Mouse (Mus musculus): Measurements from ENCODE around the gene Ano9. TPM values are rescaled to one million over a fixed set of nuclear protein-coding genes. Genes with fewer than 3 reads are reported as not detected.

Gene Ano9
- polyA plus RNA-seq, 1 experiment: not detected

GRCm38 (mm10) chr7:141060426-141061242, 57.0 kb downstream of the Ano9 start, which contains the start of gene B4galnt4:
Gene B4galnt4 (plus strand): TSS chr7:141061104.
- Histone ChIP-seq H3K36me3 (ENCODE audit: control insufficient read depth, insufficient read depth) (no peaks in the 10 kb centered on the region), H3ac (ENCODE audit: control insufficient read depth, insufficient read length) (peak within 1 kb of the TSS; percentile 45), H3K79me2 (ENCODE audit: control insufficient read depth, insufficient read depth) (no peaks in the 10 kb centered on the region), H3K27me3 (ENCODE audit: control insufficient read depth, insufficient read depth, insufficient read length) (peaks cover 7% of the 10 kb centered on the region), H3K4me2 (ENCODE audit: low read depth) (peak within 1 kb of the TSS; percentile 72), H3K4me3 (peak within 1 kb of the TSS; percentile 5)
- TF ChIP-seq SRF (IDR thresholded peaks at IDR 0.05; ENCODE audit: control insufficient read depth, insufficient read length, low read depth) (no peak), MYOD1 (IDR thresholded peaks at IDR 0.05; ENCODE audit: control insufficient read depth in 1 of 3, insufficient read length in 2 of 3, low read depth in 2 of 3) (peak in 1 of 3 experiments; percentile 2)

GRCm38 (mm10) chr7:141059929-141060328, 57.7 kb downstream of the Ano9 start:
- Histone ChIP-seq H3K4me3 (peak overlapping the region; percentile 5), H3K27me3 (ENCODE audit: control insufficient read depth, insufficient read depth, insufficient read length) (peaks cover 7% of the 10 kb centered on the region), H3K79me2 (ENCODE audit: control insufficient read depth, insufficient read depth) (no peaks in the 10 kb centered on the region), H3ac (ENCODE audit: control insufficient read depth, insufficient read length) (no peak overlapping the region), H3K36me3 (ENCODE audit: control insufficient read depth, insufficient read depth) (no peaks in the 10 kb centered on the region), H3K4me2 (ENCODE audit: low read depth) (no peak overlapping the region)
- TF ChIP-seq E2F4 (IDR thresholded peaks at IDR 0.05; ENCODE audit: insufficient read depth) (no peak), MAX (IDR thresholded peaks at IDR 0.05; ENCODE audit: low read depth) (no peak), TCF12 (IDR thresholded peaks at IDR 0.05; ENCODE audit: insufficient read depth, poor library complexity, severe bottlenecking) (no peak), POLR2AphosphoS2 (IDR thresholded peaks at IDR 0.05; ENCODE audit: insufficient read length, low read depth) (no peak), POLR2A (IDR thresholded peaks at IDR 0.05; ENCODE audit: insufficient read length, low read depth) (no peak), MYOG (IDR thresholded peaks at IDR 0.05; ENCODE audit: control insufficient read depth in 1 of 3, insufficient read depth in 1 of 3, insufficient read length in 2 of 3, low read depth in 2 of 3) (no peak), USF1 (IDR thresholded peaks at IDR 0.05; ENCODE audit: low read depth) (no peak), CEBPB (IDR thresholded peaks at IDR 0.05; ENCODE audit: insufficient read depth, poor library complexity, severe bottlenecking) (no peak), REST (IDR thresholded peaks at IDR 0.05; ENCODE audit: insufficient read depth, insufficient read length) (no peak), TCF3 (IDR thresholded peaks at IDR 0.05; ENCODE audit: insufficient read length, low read depth) (no peak), SRF (IDR thresholded peaks at IDR 0.05; ENCODE audit: control insufficient read depth, insufficient read length, low read depth) (no peak), MYOD1 (IDR thresholded peaks at IDR 0.05; ENCODE audit: control insufficient read depth in 1 of 3, insufficient read length in 2 of 3, low read depth in 2 of 3) (no peak)

DNA sequence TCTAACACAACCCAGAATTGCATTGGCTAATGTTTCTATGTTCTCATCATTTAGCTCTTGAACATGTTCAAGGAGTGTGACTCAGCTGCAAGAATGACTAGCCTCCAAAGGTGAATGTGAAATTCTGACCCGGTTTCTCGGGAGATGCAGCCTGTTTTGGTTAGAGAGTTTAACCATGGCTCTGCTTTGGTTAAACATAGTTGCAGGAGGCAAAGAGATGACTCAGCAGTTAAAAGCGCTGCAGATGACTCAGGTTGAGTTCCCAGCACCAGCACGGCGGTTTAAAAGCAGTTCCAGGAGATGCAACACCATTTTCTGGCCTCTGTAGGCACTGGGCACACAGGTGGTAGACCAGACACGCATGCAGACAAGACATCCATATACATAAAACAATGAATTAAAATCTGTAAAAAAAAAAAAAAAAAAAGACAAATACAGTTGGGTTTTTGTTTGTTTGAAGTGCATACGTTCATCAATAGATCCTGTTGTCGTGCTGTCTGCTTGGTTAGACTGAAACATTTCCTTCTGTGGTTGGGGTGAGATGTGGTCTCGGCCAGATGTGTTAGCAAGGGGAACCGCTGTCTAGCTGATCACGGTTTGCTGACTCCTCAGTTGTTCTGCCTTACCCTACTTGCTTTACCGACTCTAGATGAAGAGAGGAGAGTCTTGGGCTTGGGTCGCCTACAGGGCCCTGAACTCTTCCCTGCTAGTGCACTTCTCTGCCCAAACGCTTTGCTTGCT, 58.8 kb downstream of the Ano9 start:
- no peak overlapping the region for H3ac ChIP-seq (ENCODE audit: control insufficient read depth, insufficient read length)
- H3K36me3 ChIP-seq (ENCODE audit: control insufficient read depth, insufficient read depth): no peaks in the 10 kb centered on the region
- no peaks in the 10 kb centered on the region for H3K79me2 ChIP-seq (ENCODE audit: control insufficient read depth, insufficient read depth)
- H3K4me3 ChIP-seq: no peak overlapping the region
- H3K4me2 ChIP-seq (ENCODE audit: low read depth): no peak overlapping the region
- H3K27me3 ChIP-seq (ENCODE audit: control insufficient read depth, insufficient read depth, insufficient read length): peaks cover 7% of the 10 kb centered on the region
- TF ChIP-seq E2F4 (IDR thresholded peaks at IDR 0.05; ENCODE audit: insufficient read depth) (no peak), USF1 (IDR thresholded peaks at IDR 0.05; ENCODE audit: low read depth) (no peak), MYOD1 (IDR thresholded peaks at IDR 0.05; ENCODE audit: control insufficient read depth in 1 of 3, insufficient read length in 2 of 3, low read depth in 2 of 3) (no peak)

- Histone ChIP-seq H3K79me2 (ENCODE audit: control insufficient read depth, insufficient read depth) (no peaks in the 10 kb centered on the region), H3K27me3 (ENCODE audit: control insufficient read depth, insufficient read depth, insufficient read length) (peaks cover 7% of the 10 kb centered on the region), H3K4me3 (no peak overlapping the region), H3ac (ENCODE audit: control insufficient read depth, insufficient read length) (no peak overlapping the region), H3K36me3 (ENCODE audit: control insufficient read depth, insufficient read depth) (no peaks in the 10 kb centered on the region), H3K4me2 (ENCODE audit: low read depth) (no peak overlapping the region)
- TF ChIP-seq TCF3 (IDR thresholded peaks at IDR 0.05; ENCODE audit: insufficient read length, low read depth): no peak
- no peak for TF ChIP-seq POLR2A (IDR thresholded peaks at IDR 0.05; ENCODE audit: insufficient read length, low read depth)
- no peak for TF ChIP-seq TCF12 (IDR thresholded peaks at IDR 0.05; ENCODE audit: insufficient read depth, poor library complexity, severe bottlenecking)
- no peak for TF ChIP-seq SRF (IDR thresholded peaks at IDR 0.05; ENCODE audit: control insufficient read depth, insufficient read length, low read depth)
- no peak for TF ChIP-seq MAX (IDR thresholded peaks at IDR 0.05; ENCODE audit: low read depth)
- TF ChIP-seq E2F4 (IDR thresholded peaks at IDR 0.05; ENCODE audit: insufficient read depth): no peak
- TF ChIP-seq REST (IDR thresholded peaks at IDR 0.05; ENCODE audit: insufficient read depth, insufficient read length): no peak
- TF ChIP-seq POLR2AphosphoS2 (IDR thresholded peaks at IDR 0.05; ENCODE audit: insufficient read length, low read depth): no peak
- no peak for TF ChIP-seq MYOG (IDR thresholded peaks at IDR 0.05; ENCODE audit: control insufficient read depth in 1 of 3, insufficient read depth in 1 of 3, insufficient read length in 2 of 3, low read depth in 2 of 3)
- no peak for TF ChIP-seq MYOD1 (IDR thresholded peaks at IDR 0.05; ENCODE audit: control insufficient read depth in 1 of 3, insufficient read length in 2 of 3, low read depth in 2 of 3)
- no peak for TF ChIP-seq USF1 (IDR thresholded peaks at IDR 0.05; ENCODE audit: low read depth)
- no peak for TF ChIP-seq CEBPB (IDR thresholded peaks at IDR 0.05; ENCODE audit: insufficient read depth, poor library complexity, severe bottlenecking)
Observed at GRCm38 (mm10) chr7:141057541-141057940, 60.1 kb downstream of the Ano9 start.

DNA sequence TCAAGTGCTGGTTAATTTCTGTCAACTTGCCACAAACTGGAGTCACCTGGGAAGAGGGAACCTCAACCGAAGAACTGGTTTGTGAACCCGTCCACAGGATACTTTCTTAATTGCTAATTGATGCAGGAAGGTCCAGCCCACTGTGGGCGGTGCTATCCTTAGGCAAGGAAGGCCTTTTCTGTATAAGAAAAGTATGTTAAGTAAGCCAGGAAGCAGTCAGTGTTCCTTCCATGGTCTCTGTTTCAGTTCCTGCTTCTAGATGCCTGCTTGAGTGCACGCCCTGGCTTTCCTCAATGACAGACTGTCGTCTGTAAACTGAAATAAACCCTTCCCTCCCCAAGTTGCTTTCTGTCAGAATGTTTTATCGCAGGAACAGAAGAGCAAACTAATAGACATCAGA, 60.6 kb downstream of the Ano9 start:
- no peak overlapping the region for H3K4me3 ChIP-seq
- no peaks in the 10 kb centered on the region for H3K36me3 ChIP-seq (ENCODE audit: control insufficient read depth, insufficient read depth)
- no peak overlapping the region for H3ac ChIP-seq (ENCODE audit: control insufficient read depth, insufficient read length)
- no peaks in the 10 kb centered on the region for H3K79me2 ChIP-seq (ENCODE audit: control insufficient read depth, insufficient read depth)
- H3K4me2 ChIP-seq (ENCODE audit: low read depth): no peak overlapping the region
- no peak for TF ChIP-seq TCF3 (IDR thresholded peaks at IDR 0.05; ENCODE audit: insufficient read length, low read depth)
- no peak for TF ChIP-seq POLR2AphosphoS2 (IDR thresholded peaks at IDR 0.05; ENCODE audit: insufficient read length, low read depth)
- TF ChIP-seq REST (IDR thresholded peaks at IDR 0.05; ENCODE audit: insufficient read depth, insufficient read length): no peak
- no peak for TF ChIP-seq E2F4 (IDR thresholded peaks at IDR 0.05; ENCODE audit: insufficient read depth)
- TF ChIP-seq CEBPB (IDR thresholded peaks at IDR 0.05; ENCODE audit: insufficient read depth, poor library complexity, severe bottlenecking): no peak
- no peak for TF ChIP-seq MAX (IDR thresholded peaks at IDR 0.05; ENCODE audit: low read depth)
- no peak for TF ChIP-seq SRF (IDR thresholded peaks at IDR 0.05; ENCODE audit: control insufficient read depth, insufficient read length, low read depth)
- no peak for TF ChIP-seq TCF12 (IDR thresholded peaks at IDR 0.05; ENCODE audit: insufficient read depth, poor library complexity, severe bottlenecking)
- TF ChIP-seq USF1 (IDR thresholded peaks at IDR 0.05; ENCODE audit: low read depth): no peak
- no peak for TF ChIP-seq POLR2A (IDR thresholded peaks at IDR 0.05; ENCODE audit: insufficient read length, low read depth)
- TF ChIP-seq MYOG (IDR thresholded peaks at IDR 0.05; ENCODE audit: control insufficient read depth in 1 of 3, insufficient read depth in 1 of 3, insufficient read length in 2 of 3, low read depth in 2 of 3): no peak
- no peak for TF ChIP-seq MYOD1 (IDR thresholded peaks at IDR 0.05; ENCODE audit: control insufficient read depth in 1 of 3, insufficient read length in 2 of 3, low read depth in 2 of 3)
- peaks cover 7% of the 10 kb centered on the region for H3K27me3 ChIP-seq (ENCODE audit: control insufficient read depth, insufficient read depth, insufficient read length)
